Mouse (Mus musculus): ENCODE measurements around the gene AU021092. TPM values are rescaled to one million over a fixed set of nuclear protein-coding genes. Genes with fewer than 3 reads are reported as not detected.

AU021092 gene
- total RNA-seq, 2 experiments from 2014 or later, result 2.6 to 3.8 TPM

Small RNA genes lying within 50 kb of the gene (microRNA-seq; reads per million reads assigned to microRNA genes)
- gene Gm23689 (not detected), gene Gm26095 (not detected), gene Mir6364 (not detected)

Other genes starting within 250 kb of the AU021092 start
- gene Sept12, start 224.4 kb downstream of the AU021092 start, total RNA-seq (2021), result not detected
- not detected for gene Smim22, start 215.0 kb downstream of the AU021092 start, total RNA-seq (2021)
- gene Rogdi, start 208.7 kb downstream of the AU021092 start, total RNA-seq (2021), result 1 to 10 TPM; 4.9 to 5.7 TPM
- 10 to 100 TPM; 28.9 to 32.3 TPM for gene Glyr1, start 172.4 kb downstream of the AU021092 start, total RNA-seq (2021)
- 10 to 100 TPM; 19.5 to 23.9 TPM for gene Ubn1, start 172.2 kb downstream of the AU021092 start, total RNA-seq (2021)
- 1 to 10 TPM; 3.1 to 3.6 TPM for gene Ppl, start 89.9 kb downstream of the AU021092 start, total RNA-seq (2021)
- gene Sec14l5, start 75.2 kb downstream of the AU021092 start, total RNA-seq (2021), result 10 to 100 TPM; 10.9 to 12.9 TPM
- gene Nagpa, start 18.3 kb downstream of the AU021092 start, total RNA-seq (2021), result 1 to 10 TPM; 6.9 TPM
- 10 to 100 TPM in 1 of 2 experiments, 1 to 10 TPM in 1; 8.8 to 10.7 TPM for gene Alg1, start 11.3 kb upstream of the AU021092 start, total RNA-seq (2021)
- gene Eef2kmt, start 33.7 kb upstream of the AU021092 start, total RNA-seq (2021), result 1 to 10 TPM; 6.5 to 6.9 TPM

Data from gastrocnemius, adult 18-20 months (tissue).